Comparison of ENCODE assay signal across 24 mouse cellular contexts in the genomic region with DNA sequence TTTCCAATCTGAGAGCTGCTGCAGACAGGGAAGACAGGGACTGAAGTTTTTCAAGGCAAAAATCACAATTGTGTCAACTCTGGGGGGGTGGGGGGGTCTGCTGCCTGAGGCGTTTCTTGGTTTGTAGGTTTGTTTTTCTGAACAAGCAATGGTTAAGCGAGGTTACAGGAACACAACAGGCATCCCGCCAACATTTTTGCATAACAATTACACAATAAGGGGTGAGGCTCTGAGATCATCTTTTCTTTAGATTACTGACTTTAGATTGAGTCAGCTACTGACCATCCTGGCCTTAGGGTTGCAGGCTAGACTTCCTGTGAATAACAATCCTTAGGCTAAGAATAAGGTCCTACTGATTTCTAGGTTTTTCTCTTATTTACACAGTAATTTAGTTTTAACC. TPM values are rescaled to one million over a fixed set of nuclear protein-coding genes. Genes with fewer than 3 reads are reported as not detected.
DNase-seq lines count a peak whose midpoint lies in the region; TF ChIP-seq lines count a peak whose summit lies in the region.
"Had no signal": no experiment of that assay in that cellular context is flagged by ENCODE, and none has a peak within 500 bp of the region (broad histone marks: within the 10 kb centered on the region; RNA-seq: fewer than 3 reads in every experiment).

No protein-coding gene starts in this region.

- no peaks in the 10 kb centered on the region for H3K79me3 ChIP-seq in C2C12 (ENCODE audit: low read depth)

- no peak overlapping the region for H3K4me3 ChIP-seq in gastrocnemius, adult 2 months
- no peak overlapping the region for H3K4me3 ChIP-seq in C2C12 (ENCODE audit: insufficient read depth, poor library complexity, severe bottlenecking)
- H3K4me3 ChIP-seq: forebrain, embryonic 10.5 days; heart, embryonic 13.5 days; left cerebral cortex, adult 2 months; limb, embryonic 10.5 days; lung, embryonic 15.5 days; stomach, embryonic 15.5 days had no signal

- TF ChIP-seq CTCF in gastrocnemius, adult 2 months (IDR thresholded peaks at IDR 0.05): no peak
- no peak for TF ChIP-seq CTCF in C2C12 (IDR thresholded peaks at IDR 0.05; ENCODE audit: control insufficient read depth, insufficient read depth, insufficient read length)

- peak; percentile 24 for DNase-seq in gastrocnemius, adult 2 months
- no peak for DNase-seq in gastrocnemius, postnatal 4 days (ENCODE audit: low spot score in 2 of 2)
- DNase-seq in NIH3T3 (ENCODE audit: low read depth): peak; percentile 80
- DNase-seq in lung, postnatal 36 days: peak; percentile 62
- DNase-seq in cerebellum, adult 18-20 months: no peak
- DNase-seq in embryo, embryonic 11 days: no peak
- DNase-seq: cerebellum, postnatal 36 days; forebrain, postnatal 0 days; heart, adult 11 months; kidney, adult 9 months; kidney, postnatal 4 days; layer of hippocampus, adult 9-11 months; right cerebral cortex, postnatal 25 days; thymus, adult 2 months had no signal

- no peak overlapping the region for H3ac ChIP-seq in C2C12 (ENCODE audit: control insufficient read depth, insufficient read length, low read depth)

- intact Hi-C loops in gastrocnemius, adult 2 months (cut with DNase I): no loop called here

- no peaks in the 10 kb centered on the region for H3K36me3 ChIP-seq in C2C12 (ENCODE audit: control insufficient read depth, insufficient read depth)
- H3K36me3 ChIP-seq: forebrain, embryonic 10.5 days; heart, embryonic 13.5 days; limb, embryonic 10.5 days; lung, embryonic 15.5 days; stomach, embryonic 15.5 days had no signal

- no peak overlapping the region for H3K27ac ChIP-seq in gastrocnemius, adult 2 months
- H3K27ac ChIP-seq: forebrain, embryonic 10.5 days; heart, embryonic 13.5 days; hindbrain, embryonic 14.5 days; left cerebral cortex, adult 2 months; limb, embryonic 10.5 days; lung, embryonic 15.5 days; stomach, embryonic 15.5 days had no signal

- no peaks in the 10 kb centered on the region for H3K27me3 ChIP-seq in C2C12 (ENCODE audit: control insufficient read depth, insufficient read depth, insufficient read length)

- no peaks in the 10 kb centered on the region for H3K79me2 ChIP-seq in C2C12 (ENCODE audit: control insufficient read depth, insufficient read depth)

TF ChIP-seq in C2C12, 6 proteins besides CTCF, POLR2A, EP300 and RAD21:
- TF ChIP-seq CEBPB (IDR thresholded peaks at IDR 0.05; ENCODE audit: low read depth) (peak; percentile 82), FOSL1 (IDR thresholded peaks at IDR 0.05; ENCODE audit: insufficient read depth, low read length, poor library complexity, severe bottlenecking) (no peak)

RNA-seq across cellular contexts. Expression of a gene that starts 16.9 kb away (rescaled TPM):
- total RNA-seq in gastrocnemius, adult 2 months (2021): 10 to 100 TPM; 37.7 to 60.5 TPM
- total RNA-seq in gastrocnemius, postnatal 4 days (2021): 10 to 100 TPM; 33.4 to 36.6 TPM
- 1.6 TPM for polyA plus RNA-seq in C2C12 (2012; fragmentation: generic; extraction: Trizol)
- total RNA-seq: MEL had no signal

RNA-seq across cellular contexts. Expression of a gene that starts 55.1 kb away (rescaled TPM):
- 10 to 100 TPM; 15.7 to 16.4 TPM for total RNA-seq in gastrocnemius, adult 2 months (2021)
- 10 to 100 TPM; 16.9 to 17.8 TPM for total RNA-seq in gastrocnemius, postnatal 4 days (2021)
- 16.8 TPM for polyA plus RNA-seq in C2C12 (2012; fragmentation: generic; extraction: Trizol)

RNA-seq across cellular contexts. Expression of a gene that starts 55.2 kb away (rescaled TPM):
- total RNA-seq in gastrocnemius, adult 2 months (2021): not detected
- under 1 TPM; 0.49 TPM for total RNA-seq in gastrocnemius, postnatal 4 days (2021)
- 0.22 TPM for polyA plus RNA-seq in C2C12 (2012; fragmentation: generic; extraction: Trizol)
- total RNA-seq: heart, postnatal 25 days; MEL had no signal

Comparison
In these comparisons a context has a peak if more than half of its experiments do, and no peak if none do; other contexts are left out.
1. DNase-seq: peak in gastrocnemius, adult 2 months (single experiment), NIH3T3 (single experiment) and lung, postnatal 36 days (single experiment); none in gastrocnemius, postnatal 4 days (0 of 2), cerebellum, adult 18-20 months (0 of 2) and embryo, embryonic 11 days (single experiment).